Mouse (Mus musculus) stomach, postnatal 0 days (tissue): ENCODE results near the gene Cdh15.
A peak's percentile ranks its signal among the peaks of the same experiment; 100 is the strongest.

Experiments used
- CTCF ChIP-seq: IDR thresholded peaks from 2 replicates; pipeline ENCODE4 v1.5.1; 2016; ENCODE audit warnings: antibody characterized with exemption, low read depth, mild to moderate bottlenecking, moderate library complexity
- EP300 ChIP-seq: optimal IDR thresholded peaks from 2 replicates; pipeline ENCODE3; 2016; ENCODE audit warnings: antibody characterized with exemption

DNA sequence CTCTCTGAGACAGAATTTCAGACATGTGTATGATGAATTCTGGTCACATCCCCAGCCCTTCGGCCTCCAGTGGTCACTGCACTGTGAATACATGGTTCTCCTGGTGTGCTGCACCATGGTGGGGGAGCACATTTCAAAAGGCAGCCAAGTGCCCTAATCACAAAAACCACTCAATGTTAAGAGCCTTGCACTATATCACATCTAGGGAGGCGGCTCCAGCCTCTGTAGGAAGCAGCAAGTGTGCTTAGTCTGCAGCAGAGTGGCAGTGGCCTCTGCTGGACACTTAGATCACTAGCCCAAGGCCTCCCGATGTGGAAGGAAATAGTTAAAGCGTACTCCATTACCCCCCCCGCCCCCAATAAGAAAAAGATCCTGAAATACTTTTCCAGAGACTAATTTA is 51.3 kb downstream of the Cdh15 start:
- peak; percentile 29; the same call in 1 of the 2 replicates for TF ChIP-seq CTCF
- TF ChIP-seq EP300 = no peak
